Mouse (Mus musculus) monocyte, adult 5-6 weeks (primary cell): ENCODE measurements around the gene Snx9. TPM values are rescaled to one million over a fixed set of nuclear protein-coding genes. Genes with fewer than 3 reads are reported as not detected.
A peak's percentile ranks its signal among the peaks of the same experiment; 100 is the strongest.

Experiments
- ATAC-seq: fragments of 153-309, 156-312 bp; replicated peaks from 2 replicates; pipeline ENCODE4 v1.8.0; 2017; ENCODE audit warnings: mild to moderate bottlenecking; ENCODE audit not compliant: low TSS enrichment, insufficient number of reproducible peaks, severe bottlenecking, poor library complexity, low FRiP score
- total RNA-seq: library from RNA; stranded (forward); fragments of 200-1000, 200-491, 200-594 nt; gene quantifications from 3 replicates; pipeline ENCODE4 v1.2.3, GENCODE M21; 2017

The Snx9 gene
- total RNA-seq, 1 experiment from 2014 or later, result 18.0 TPM

GRCm38 (mm10) chr17:5940792-5941191 is 99.7 kb downstream of the Snx9 start:
- ATAC-seq, result 0 out of 2 replicates have a peak, but pooled peaks have one; percentile 45

- no peak for ATAC-seq
Measured at GRCm38 (mm10) chr17:5941230-5942043, 100.3 kb downstream of the Snx9 start, which contains the start of gene Synj2. Gene Synj2 (plus strand): TSS chr17:5941280.

DNA sequence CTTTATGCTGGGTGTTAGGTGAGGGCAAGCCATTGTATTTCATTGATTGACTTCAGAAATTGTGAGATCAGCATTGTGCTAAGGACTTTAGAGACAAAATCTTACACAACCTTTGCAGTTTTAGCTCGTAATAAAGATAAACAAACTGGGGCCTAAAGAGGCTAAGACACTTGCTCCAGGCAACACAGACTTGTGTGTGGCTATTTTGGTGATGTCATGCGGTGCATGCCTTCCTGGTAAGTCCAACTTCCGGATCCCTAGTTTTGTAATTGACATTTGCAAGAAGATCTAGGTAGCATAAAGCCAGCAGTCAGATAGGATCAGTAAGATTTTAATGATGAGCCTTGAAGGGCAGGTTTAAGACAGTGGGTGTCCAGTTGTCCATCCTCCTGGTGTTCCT is 101.0 kb downstream of the Snx9 start:
- no peak for ATAC-seq

DNA sequence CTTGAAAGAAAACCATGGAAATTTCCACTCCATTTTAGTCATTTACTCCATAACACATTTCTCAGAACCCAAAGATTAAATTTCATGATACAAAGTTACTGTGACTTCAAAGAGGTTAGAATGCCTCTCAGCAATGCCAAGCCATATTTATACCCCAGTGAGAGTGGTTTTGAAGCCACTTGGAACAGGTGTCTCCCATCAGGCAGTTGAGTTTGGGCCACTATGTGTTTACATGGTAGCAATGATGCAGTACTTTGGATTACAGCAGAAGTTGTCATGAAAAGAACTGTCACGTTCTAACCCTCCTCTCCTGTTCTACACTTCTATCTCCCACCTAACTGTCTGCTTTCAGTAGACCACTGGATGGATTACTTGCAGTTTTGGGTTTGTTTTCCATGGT is 101.9 kb downstream of the Snx9 start:
- ATAC-seq, result no peak

DNA sequence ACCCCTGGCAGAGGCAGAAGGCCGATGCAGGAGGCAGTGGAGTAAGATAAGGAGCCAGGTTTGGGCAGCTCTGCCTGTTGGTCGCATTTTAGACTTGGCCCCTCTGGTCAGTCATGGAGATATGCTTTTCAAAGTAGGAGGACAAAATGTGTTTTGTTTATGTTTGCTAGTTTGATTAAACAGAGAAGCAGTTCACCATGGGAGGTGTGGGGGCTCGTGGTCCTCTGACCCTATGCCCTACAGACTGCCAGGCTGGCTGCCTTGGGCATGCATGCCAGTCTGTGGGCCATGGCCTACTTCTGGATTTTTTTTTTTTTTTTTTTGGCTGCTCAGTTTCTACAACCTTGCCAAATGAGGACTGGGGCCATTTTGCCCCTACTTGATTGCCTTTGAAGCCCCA is 105.9 kb downstream of the Snx9 start:
- ATAC-seq, result no peak

GRCm38 (mm10) chr17:5952455-5952854 is 111.3 kb downstream of the Snx9 start:
- ATAC-seq, result no peak

- no peak for ATAC-seq
Measured at GRCm38 (mm10) chr17:5956350-5957000, 115.3 kb downstream of the Snx9 start.

DNA sequence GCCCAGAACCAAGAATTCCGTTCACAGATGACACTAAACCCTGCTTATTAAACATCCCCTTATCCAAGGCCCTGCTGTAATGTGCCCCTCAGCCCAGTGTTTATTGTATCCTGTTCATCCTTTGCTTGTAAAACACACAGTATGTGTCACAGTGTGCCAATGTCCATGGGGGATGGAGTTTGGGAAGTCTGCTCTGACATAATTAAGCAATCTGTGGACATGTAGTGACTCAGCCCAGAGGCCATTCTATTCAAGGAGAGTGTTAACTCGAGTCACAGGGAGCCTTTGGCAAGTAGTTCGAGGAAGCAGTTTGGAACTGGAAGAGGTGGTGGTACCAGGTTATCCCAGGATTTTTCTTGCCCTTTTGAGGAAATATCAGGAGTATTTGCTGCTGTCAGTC is 116.0 kb downstream of the Snx9 start:
- ATAC-seq, result no peak

GRCm38 (mm10) chr17:5958229-5958628 is 117.1 kb downstream of the Snx9 start:
- no peak for ATAC-seq

GRCm38 (mm10) chr17:5958636-5959035 is 117.5 kb downstream of the Snx9 start:
- ATAC-seq, result no peak

DNA sequence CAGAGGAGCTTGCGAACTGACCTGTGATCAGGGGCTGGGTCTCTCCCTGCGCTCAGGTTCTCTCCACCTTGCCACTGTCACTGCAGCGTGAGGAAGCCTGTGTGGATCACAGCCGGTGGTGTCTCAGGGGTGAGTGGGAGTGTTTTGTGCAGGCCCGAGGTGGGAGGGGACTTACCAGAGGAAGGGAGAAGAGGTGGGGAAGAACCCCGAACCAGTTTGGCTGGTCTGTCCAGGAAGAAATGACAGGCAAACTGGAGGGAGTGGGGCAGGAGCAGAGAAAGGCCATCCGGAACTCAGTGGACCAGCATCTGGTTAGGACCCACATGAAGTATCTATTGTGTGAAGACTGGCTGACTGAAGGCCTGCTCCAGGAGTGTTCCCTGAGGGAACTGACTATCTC is 118.0 kb downstream of the Snx9 start:
- ATAC-seq, result no peak

GRCm38 (mm10) chr17:5959802-5960201 is 118.7 kb downstream of the Snx9 start:
- ATAC-seq, result no peak

DNA sequence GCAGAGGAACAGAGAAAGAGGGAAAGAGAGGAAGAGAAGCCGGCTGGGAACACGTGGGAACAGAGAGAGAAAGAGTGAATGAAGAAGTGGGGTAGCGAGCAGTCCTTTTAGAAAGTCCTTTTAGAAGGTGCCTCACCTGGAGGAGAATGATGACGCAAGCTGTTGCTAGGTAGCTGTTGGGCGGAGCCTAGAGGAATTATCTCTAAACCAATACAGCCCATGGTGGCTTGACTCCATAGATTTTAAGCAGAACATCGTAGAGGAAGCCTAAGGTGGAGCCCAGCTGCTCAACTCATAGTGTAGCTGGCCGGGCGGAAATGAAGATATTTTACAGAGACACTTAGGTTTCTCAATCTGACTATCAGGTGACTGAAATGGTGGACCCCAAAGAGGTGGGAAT is 122.6 kb downstream of the Snx9 start:
- no peak for ATAC-seq

GRCm38 (mm10) chr17:5965084-5965781 is 124.1 kb downstream of the Snx9 start:
- no peak for ATAC-seq

- no peak for ATAC-seq
Measured at GRCm38 (mm10) chr17:5966706-5967105, 125.6 kb downstream of the Snx9 start.

GRCm38 (mm10) chr17:5968562-5968961 is 127.4 kb downstream of the Snx9 start:
- ATAC-seq, result no peak

GRCm38 (mm10) chr17:5969246-5969645 is 128.1 kb downstream of the Snx9 start:
- no peak for ATAC-seq

DNA sequence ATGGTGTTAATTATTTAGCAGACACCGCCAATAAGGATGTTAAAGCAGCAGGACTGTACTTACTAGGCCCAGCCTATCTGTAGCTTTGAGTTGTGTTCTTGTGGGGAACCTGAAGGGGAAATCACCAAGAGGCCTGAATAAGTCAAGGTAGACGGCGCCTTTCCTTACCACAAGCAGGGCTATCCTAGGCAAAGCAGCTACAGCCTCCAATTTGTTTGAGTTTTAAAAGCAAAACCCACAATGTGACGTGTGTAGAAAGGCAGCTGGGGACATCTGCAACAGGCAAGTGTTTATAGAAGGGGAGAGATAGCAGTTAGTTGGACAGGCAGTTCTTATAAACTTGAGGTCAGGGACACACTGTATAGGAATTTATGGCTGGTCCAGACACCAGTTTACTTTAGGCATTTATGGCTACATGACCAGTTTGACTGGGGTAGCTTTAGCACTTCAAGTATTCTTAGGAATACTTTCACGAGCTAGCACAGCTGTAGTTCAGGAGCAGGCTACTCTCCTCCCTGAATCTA is 129.2 kb downstream of the Snx9 start:
- no peak for ATAC-seq

DNA sequence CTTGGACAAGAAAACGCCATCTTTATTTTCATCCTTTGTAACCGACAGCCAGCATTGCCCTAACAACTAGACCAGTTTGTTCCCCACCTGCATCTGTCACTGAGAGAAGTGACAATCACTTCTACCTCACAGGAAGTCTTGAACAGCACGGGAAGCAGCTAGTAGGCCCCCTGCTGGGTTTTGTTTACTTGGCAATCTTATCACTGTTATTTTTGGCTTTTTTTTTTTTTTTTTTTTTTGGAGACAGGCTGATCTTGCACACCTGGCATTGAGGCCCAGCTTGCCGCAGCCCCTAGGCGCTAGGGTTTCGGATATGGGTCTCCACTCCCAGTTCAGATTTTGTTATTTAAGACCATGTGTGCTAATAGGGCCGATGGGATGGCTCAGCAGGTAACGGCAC is 132.4 kb downstream of the Snx9 start:
- no peak for ATAC-seq
